Mouse (Mus musculus) MEL (cell line): ENCODE measurements at regions not wholly inside any gene's neighbourhood (a gene's known extent, or its start where the extent isn't known, plus 50 kb on each side); places are given as distances from the start of the nearest gene placed in this dataset.

Source experiments
- DNase-seq: peaks from one replicate; pipeline ENCODE4 v3.0.0; 2011; ENCODE audit warnings: low read depth, low spot score
- H3K27ac ChIP-seq: 2 replicates; pipeline ENCODE4 v1.5.1; 2012; ENCODE audit warnings: low read depth, mild to moderate bottlenecking, control low read depth, low read length, moderate library complexity; ENCODE audit not compliant: control insufficient read depth
- H3K27me3 ChIP-seq, 2 experiments: fragments of 150-350 bp in 1 of 2; sonication (generic) in 1 of 2; 2 replicates each; pipeline ENCODE4 v1.6.1; 2012; ENCODE audit warnings: low read length in 2 of 2, mild to moderate bottlenecking in 2 of 2, improper control_type of control experiment in 1 of 2, moderate library complexity in 1 of 2; ENCODE audit not compliant: insufficient read depth in 2 of 2, control insufficient read depth in 1 of 2
- H3K36me3 ChIP-seq, 2 experiments: 2 replicates each; pipeline ENCODE4 v1.6.1; 2012 to 2014; ENCODE audit warnings: low read length in 2 of 2, improper control_type of control experiment in 1 of 2, inconsistent platforms in 1 of 2, mild to moderate bottlenecking in 1 of 2; ENCODE audit not compliant: insufficient read depth in 2 of 2, control insufficient read depth in 1 of 2
- H3K4me1 ChIP-seq, 2 experiments: fragments of 150-350 bp in 1 of 2; sonication (generic) in 1 of 2; 2 replicates each; pipeline ENCODE4 v1.6.1; 2012; ENCODE audit warnings: low read length in 2 of 2, improper control_type of control experiment in 1 of 2, mild to moderate bottlenecking in 1 of 2; ENCODE audit not compliant: insufficient read depth in 2 of 2, control insufficient read depth in 1 of 2
- H3K4me3 ChIP-seq, 2 experiments: fragments of 150-350 bp in 1 of 2; sonication (generic) in 1 of 2; 2 replicates each; pipeline ENCODE4 v1.5.1; 2012; ENCODE audit warnings: low read depth in 2 of 2, low read length in 2 of 2, mild to moderate bottlenecking in 2 of 2, moderate library complexity in 2 of 2, control low read depth in 1 of 2, improper control_type of control experiment in 1 of 2; ENCODE audit not compliant: control insufficient read depth in 1 of 2, insufficient read depth in 1 of 2
- H3K79me2 ChIP-seq: 2 replicates; pipeline ENCODE4 v1.6.1; 2012; ENCODE audit warnings: mild to moderate bottlenecking, low read length, moderate library complexity; ENCODE audit not compliant: control insufficient read depth, poor library complexity, insufficient read depth
- H3K9ac ChIP-seq: 2 replicates; pipeline ENCODE4 v1.6.1; 2012; ENCODE audit warnings: low read depth, mild to moderate bottlenecking, control low read depth, low read length, moderate library complexity; ENCODE audit not compliant: control insufficient read depth, poor library complexity, severe bottlenecking
- H3K9me3 ChIP-seq: fragments of 150-350 bp; sonication (generic); replicated peaks from 2 replicates; pipeline ENCODE4 v1.6.1; 2012; ENCODE audit warnings: mild to moderate bottlenecking, low read length, improper control_type of control experiment, moderate library complexity; ENCODE audit not compliant: insufficient read depth
- CHD1 ChIP-seq: IDR thresholded peaks from 2 replicates; pipeline ENCODE4 v1.6.1; 2012; ENCODE audit warnings: low read depth, mild to moderate bottlenecking, inconsistent platforms, low read length, improper control_type of control experiment
- CHD2 ChIP-seq: IDR thresholded peaks from 2 replicates; pipeline ENCODE4 v1.6.1; 2011; ENCODE audit warnings: low read length, improper control_type of control experiment
- CTCF ChIP-seq, 3 experiments: IDR thresholded peaks in 2 of 3; conservative IDR thresholded peaks in 1 of 3; 2 replicates each; pipeline ENCODE4 v1.5.1; 2011 to 2012; ENCODE audit warnings: low read length in 3 of 3, low read depth in 2 of 3, mild to moderate bottlenecking in 2 of 3, improper control_type of control experiment in 1 of 3, inconsistent platforms in 1 of 3, mixed read lengths in 1 of 3, moderate library complexity in 1 of 3; ENCODE audit not compliant: control insufficient read depth in 1 of 3, insufficient read depth in 1 of 3, poor library complexity in 1 of 3, severe bottlenecking in 1 of 3
- EP300 ChIP-seq, 2 experiments: IDR thresholded peaks; 2 replicates each; pipeline ENCODE4 v1.6.1; 2011; ENCODE audit warnings: improper control_type of control experiment in 2 of 2, low read length in 2 of 2, low read depth in 1 of 2, mild to moderate bottlenecking in 1 of 2
- ETS1 ChIP-seq: IDR thresholded peaks from 2 replicates; pipeline ENCODE4 v1.6.1; 2012; ENCODE audit warnings: low read depth, mild to moderate bottlenecking, inconsistent platforms, low read length, improper control_type of control experiment, moderate library complexity
- GABPA ChIP-seq: IDR thresholded peaks from 2 replicates; pipeline ENCODE4 v1.6.1; 2012; ENCODE audit warnings: low read depth, mild to moderate bottlenecking, inconsistent platforms, low read length, improper control_type of control experiment, moderate library complexity
- MAFK ChIP-seq: IDR thresholded peaks from 2 replicates; pipeline ENCODE4 v1.6.1; 2011; ENCODE audit warnings: low read depth, mild to moderate bottlenecking, low read length, improper control_type of control experiment, borderline replicate concordance
- MAX ChIP-seq: IDR thresholded peaks from 2 replicates; pipeline ENCODE4 v1.6.1; 2011; ENCODE audit warnings: low read length, improper control_type of control experiment
- MAZ ChIP-seq: IDR thresholded peaks from 2 replicates; pipeline ENCODE4 v1.6.1; 2012; ENCODE audit warnings: low read depth, mild to moderate bottlenecking, inconsistent platforms, low read length, improper control_type of control experiment
- MYB ChIP-seq: IDR thresholded peaks from 2 replicates; pipeline ENCODE4 v1.6.1; 2011; ENCODE audit warnings: mild to moderate bottlenecking, low read depth, low read length, improper control_type of control experiment
- NELFE ChIP-seq: IDR thresholded peaks from 2 replicates; pipeline ENCODE4 v1.6.1; 2011; ENCODE audit warnings: low read depth, low read length, improper control_type of control experiment
- NRF1 ChIP-seq: IDR thresholded peaks from 2 replicates; pipeline ENCODE4 v1.6.1; 2014; ENCODE audit warnings: low read depth, mild to moderate bottlenecking, inconsistent platforms, low read length, improper control_type of control experiment, moderate library complexity; ENCODE audit not compliant: poor library complexity, insufficient read depth, severe bottlenecking
- POLR2AphosphoS2 ChIP-seq: IDR thresholded peaks from 2 replicates; pipeline ENCODE4 v1.6.1; 2011; ENCODE audit warnings: low read length, improper control_type of control experiment
- POLR2AphosphoS5 ChIP-seq: IDR thresholded peaks from 2 replicates; pipeline ENCODE4 v1.6.1; 2012; ENCODE audit warnings: low read depth, borderline replicate concordance, mild to moderate bottlenecking, inconsistent platforms, low read length, moderate library complexity, mixed read lengths
- RAD21 ChIP-seq: IDR thresholded peaks from 2 replicates; pipeline ENCODE4 v1.6.1; 2011; ENCODE audit warnings: mild to moderate bottlenecking, low read depth, low read length, improper control_type of control experiment
- RCOR1 ChIP-seq: IDR thresholded peaks from 2 replicates; pipeline ENCODE4 v1.6.1; 2012; ENCODE audit warnings: low read depth, mild to moderate bottlenecking, inconsistent platforms, low read length, improper control_type of control experiment
- SIN3A ChIP-seq: IDR thresholded peaks from 2 replicates; pipeline ENCODE4 v1.6.1; 2012; ENCODE audit warnings: low read length, improper control_type of control experiment, inconsistent platforms
- SMC3 ChIP-seq: IDR thresholded peaks from 2 replicates; pipeline ENCODE4 v1.6.1; 2011; ENCODE audit warnings: low read depth, low read length, improper control_type of control experiment
- TBP ChIP-seq: IDR thresholded peaks from 2 replicates; pipeline ENCODE4 v1.8.0; 2011; ENCODE audit warnings: low read depth, low read length, improper control_type of control experiment
- USF1 ChIP-seq: IDR thresholded peaks from 2 replicates; pipeline ENCODE4 v1.6.1; 2014; ENCODE audit warnings: low read depth, mild to moderate bottlenecking, inconsistent platforms, low read length, improper control_type of control experiment, moderate library complexity
- ZC3H11A ChIP-seq: IDR thresholded peaks from 2 replicates; pipeline ENCODE4 v1.6.1; 2012; ENCODE audit warnings: low read depth, mild to moderate bottlenecking, inconsistent platforms, low read length, improper control_type of control experiment
- ZKSCAN1 ChIP-seq: IDR thresholded peaks from 2 replicates; pipeline ENCODE4 v1.6.1; 2012; ENCODE audit warnings: low read depth, mild to moderate bottlenecking, inconsistent platforms, low read length, improper control_type of control experiment, moderate library complexity
- ZMIZ1 ChIP-seq: IDR thresholded peaks from 2 replicates; pipeline ENCODE4 v1.6.1; 2012; ENCODE audit warnings: low read depth, mild to moderate bottlenecking, inconsistent platforms, low read length, improper control_type of control experiment, moderate library complexity
- ZNF384 ChIP-seq: IDR thresholded peaks from 2 replicates; pipeline ENCODE4 v1.6.1; 2012; ENCODE audit warnings: low read depth, mild to moderate bottlenecking, inconsistent platforms, low read length, improper control_type of control experiment

DNA sequence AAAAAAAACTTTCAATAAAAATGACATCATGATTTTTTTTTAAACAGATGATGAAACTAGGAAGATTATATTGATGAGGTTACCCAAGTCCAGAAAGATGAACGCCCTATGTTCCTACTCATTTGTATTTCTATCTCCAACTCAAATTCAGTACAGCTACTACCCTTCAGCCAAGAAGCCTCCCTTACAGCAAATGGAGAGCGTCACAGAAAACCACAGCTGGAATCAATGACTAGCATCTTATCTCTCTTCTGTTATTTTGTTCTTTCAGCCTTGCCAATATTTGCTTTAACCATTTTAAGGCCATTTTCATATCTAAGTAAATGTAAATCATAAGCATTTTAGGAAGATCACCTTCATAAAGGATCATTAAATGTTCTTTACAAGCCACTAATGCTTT lies 553.9 kb upstream of the Flrt2 start:
- Histone ChIP-seq H3K4me1 (no peaks in the 10 kb centered on the region), H3K9me3 (no peaks in the 10 kb centered on the region), H3K4me3 (no peak overlapping the region), H3K36me3 (no peaks in the 10 kb centered on the region), H3K79me2 (no peaks in the 10 kb centered on the region), H3K27ac (no peak overlapping the region), H3K27me3 (no peaks in the 10 kb centered on the region), H3K9ac (no peak overlapping the region)
- TF ChIP-seq ETS1, result no peak
- TF ChIP-seq CTCF (IDR thresholded peaks at IDR 0.05 in 2 of 3, conservative IDR thresholded peaks at IDR 0.05 in 1 of 3; ENCODE audit: control insufficient read depth in 1 of 3, insufficient read depth in 1 of 3, low read depth in 2 of 3, low read length in 3 of 3, poor library complexity in 1 of 3, severe bottlenecking in 1 of 3), result no peak
- TF ChIP-seq MAFK, result no peak
- TF ChIP-seq POLR2AphosphoS5, result no peak
- no peak for TF ChIP-seq POLR2AphosphoS2
- no peak for TF ChIP-seq ZKSCAN1
- TF ChIP-seq EP300 (IDR thresholded peaks at IDR 0.05; ENCODE audit: low read depth in 1 of 2, low read length in 2 of 2), result no peak
- TF ChIP-seq NELFE, result no peak
- TF ChIP-seq GABPA, result no peak
- no peak for TF ChIP-seq TBP
- DNase-seq, result no peak

DNA sequence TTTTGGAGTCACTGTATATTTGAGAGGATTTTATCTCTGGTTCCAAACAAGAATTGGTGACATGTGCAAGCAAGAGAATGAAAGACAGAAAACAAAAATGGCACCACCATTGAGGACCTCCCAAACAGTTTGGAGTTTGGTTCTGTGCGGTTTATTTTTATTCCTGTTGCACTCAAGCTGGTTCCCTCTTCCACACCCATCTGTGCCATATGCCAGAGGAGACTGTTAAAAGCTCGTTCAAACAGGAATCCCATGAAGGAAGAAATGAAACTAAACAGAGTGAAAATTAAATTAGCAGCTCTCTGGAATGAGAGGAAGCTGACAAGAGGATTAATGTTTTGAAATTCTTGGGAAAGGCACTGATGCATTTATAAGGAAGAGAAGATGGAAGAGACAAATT lies 521.0 kb upstream of the Flrt2 start:
- Histone ChIP-seq H3K27me3 (no peaks in the 10 kb centered on the region), H3K79me2 (no peaks in the 10 kb centered on the region), H3K27ac (no peak overlapping the region), H3K4me1 (no peaks in the 10 kb centered on the region), H3K36me3 (no peaks in the 10 kb centered on the region), H3K9ac (no peak overlapping the region), H3K4me3 (no peak overlapping the region), H3K9me3 (no peaks in the 10 kb centered on the region)
- TF ChIP-seq NRF1 (no peak), ZKSCAN1 (no peak), RAD21 (no peak), RCOR1 (no peak), SMC3 (no peak), CHD1 (no peak), SIN3A (no peak), MAZ (no peak), MAX (no peak), ZC3H11A (no peak), ZMIZ1 (no peak), MYB (no peak), ZNF384 (no peak), USF1 (no peak), GABPA (no peak), CHD2 (no peak), TBP (no peak), CTCF (IDR thresholded peaks at IDR 0.05 in 2 of 3, conservative IDR thresholded peaks at IDR 0.05 in 1 of 3; ENCODE audit: control insufficient read depth in 1 of 3, insufficient read depth in 1 of 3, low read depth in 2 of 3, low read length in 3 of 3, poor library complexity in 1 of 3, severe bottlenecking in 1 of 3) (no peak)
- no peak for DNase-seq
